Mouse (Mus musculus): Measurements from ENCODE around the gene Pip5k1c. TPM values are rescaled to one million over a fixed set of nuclear protein-coding genes. Genes with fewer than 3 reads are reported as not detected.

The Pip5k1c gene
- polyA plus RNA-seq, 1 experiment from 2014 or later = 41.8 TPM

DNA sequence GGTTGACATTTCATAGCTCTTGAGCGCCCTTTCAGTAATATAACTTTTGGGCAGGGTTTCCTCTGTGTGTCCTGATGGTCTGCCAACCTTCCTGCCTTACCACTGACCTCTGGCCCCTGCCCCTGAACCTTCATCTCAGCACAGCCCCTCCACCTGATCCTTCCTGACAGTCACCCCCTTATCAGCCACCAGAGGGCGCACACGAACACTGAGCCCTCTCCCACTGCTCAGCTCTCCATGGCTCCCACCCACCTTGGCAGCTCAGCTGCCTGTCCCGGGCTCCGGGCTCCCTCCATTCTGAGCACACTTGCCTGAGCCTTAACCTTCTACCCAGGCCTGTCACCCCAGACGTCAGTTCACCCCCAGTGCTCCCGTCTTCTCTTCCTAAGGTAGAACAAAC lies 3.5 kb upstream of the Pip5k1c start:
- ATAC-seq (ENCODE audit: insufficient read depth, low FRiP score) = no peak
- WGBS = under 1% methylated on average over 7 of the region's 7 CpGs
- peaks cover 39% of the 10 kb centered on the region for H3K4me1 ChIP-seq (ENCODE audit: control insufficient read depth, insufficient read depth, low read length)
- no peaks in the 10 kb centered on the region for H3K9me3 ChIP-seq (replicated peaks; ENCODE audit: control insufficient read depth, low read length)
- H3K27me3 ChIP-seq (ENCODE audit: control insufficient read depth, insufficient read depth, low read length) = peaks cover 12% of the 10 kb centered on the region
- H3K27ac ChIP-seq (ENCODE audit: low read length) = peak overlapping the region; percentile 94
- H3K4me2 ChIP-seq (ENCODE audit: low read depth, low read length) = peak overlapping the region; percentile 45
- H3K4me3 ChIP-seq (replicated peaks; ENCODE audit: low read length) = peak overlapping the region; percentile 47
- peak overlapping the region; percentile 66 for H3K9ac ChIP-seq (ENCODE audit: low read length)
- no peaks in the 10 kb centered on the region for H3K36me3 ChIP-seq (ENCODE audit: control insufficient read depth, insufficient read depth, low read length)

DNA sequence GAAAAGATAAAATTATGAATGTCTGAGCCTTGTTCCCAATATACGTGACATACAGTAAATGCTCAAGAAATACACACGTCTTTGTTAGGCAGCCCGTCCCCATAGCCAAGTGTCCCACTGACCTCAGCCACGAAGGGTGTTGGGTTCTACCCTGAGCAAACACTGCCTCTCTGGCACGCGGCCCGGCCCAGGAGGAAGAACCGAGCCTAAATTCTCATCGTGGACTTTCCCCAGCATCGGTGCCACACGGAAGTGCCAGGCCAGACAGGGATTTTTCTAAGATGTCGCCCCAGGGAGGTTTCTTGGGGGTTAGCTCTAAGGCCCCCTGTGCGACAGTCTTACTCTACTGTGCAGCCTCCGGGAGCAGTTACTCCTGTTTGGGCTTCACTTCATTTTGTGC lies 3.0 kb upstream of the Pip5k1c start:
- Histone ChIP-seq H3K9ac (ENCODE audit: low read length) (peak overlapping the region; percentile 66), H3K4me3 (replicated peaks; ENCODE audit: low read length) (peak overlapping the region; percentile 47), H3K4me1 (ENCODE audit: control insufficient read depth, insufficient read depth, low read length) (peaks cover 40% of the 10 kb centered on the region), H3K27me3 (ENCODE audit: control insufficient read depth, insufficient read depth, low read length) (peaks cover 7% of the 10 kb centered on the region), H3K4me2 (ENCODE audit: low read depth, low read length) (peak overlapping the region; percentile 45), H3K27ac (ENCODE audit: low read length) (peak overlapping the region; percentile 94), H3K9me3 (replicated peaks; ENCODE audit: control insufficient read depth, low read length) (no peaks in the 10 kb centered on the region), H3K36me3 (ENCODE audit: control insufficient read depth, insufficient read depth, low read length) (no peaks in the 10 kb centered on the region)
- WGBS = 41% methylated on average over 14 of the region's 14 CpGs
- ATAC-seq (ENCODE audit: insufficient read depth, low FRiP score) = no peak

DNA sequence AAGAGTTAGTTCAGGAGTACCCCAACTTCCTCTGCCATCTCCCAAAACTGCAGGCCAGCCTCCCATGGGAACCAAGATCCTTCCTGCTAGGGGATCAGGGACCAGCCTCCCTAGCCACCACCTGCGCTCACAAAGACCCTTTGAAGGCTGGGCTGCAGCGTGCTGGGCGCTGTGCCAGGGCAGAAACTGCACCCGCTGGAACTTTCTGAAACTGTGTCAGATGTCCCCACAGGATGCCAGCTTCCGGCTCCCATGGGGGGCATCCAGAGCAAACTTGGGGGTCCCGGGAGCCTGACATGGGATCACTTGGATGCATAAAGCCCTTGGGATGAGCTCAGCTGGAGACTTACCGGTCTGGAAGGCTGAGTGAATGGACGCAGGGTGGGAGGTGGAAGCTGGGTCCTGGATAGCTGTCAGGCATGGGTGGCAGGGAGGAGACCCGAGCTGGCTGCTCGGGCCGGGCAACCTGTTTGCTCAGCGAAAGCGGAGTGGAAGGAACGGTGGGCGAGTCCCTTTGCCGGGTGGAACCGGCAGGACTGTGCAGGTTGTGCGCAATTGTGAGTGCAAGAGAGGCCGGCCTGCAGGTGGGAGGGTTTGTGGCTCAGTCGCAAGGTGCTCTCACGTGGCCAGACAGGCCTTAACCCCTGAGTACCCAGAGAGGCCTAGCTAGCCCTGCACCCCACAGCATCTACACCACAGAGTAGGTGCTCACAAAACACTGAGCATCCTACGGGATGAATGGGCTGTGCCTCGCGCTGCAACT lies 1.9 kb upstream of the Pip5k1c start:
- H3K9ac ChIP-seq (ENCODE audit: low read length) = peak overlapping the region; percentile 66
- peak overlapping the region; percentile 45 for H3K4me2 ChIP-seq (ENCODE audit: low read depth, low read length)
- H3K27ac ChIP-seq (ENCODE audit: low read length) = peak overlapping the region; percentile 94
- H3K4me1 ChIP-seq (ENCODE audit: control insufficient read depth, insufficient read depth, low read length) = peaks cover 40% of the 10 kb centered on the region
- no peaks in the 10 kb centered on the region for H3K9me3 ChIP-seq (replicated peaks; ENCODE audit: control insufficient read depth, low read length)
- 15% methylated on average over 24 of the region's 24 CpGs for WGBS
- peak; percentile 15; the same call in 1 of the 2 replicates for ATAC-seq (ENCODE audit: insufficient read depth, low FRiP score)
- peak overlapping the region; percentile 47 for H3K4me3 ChIP-seq (replicated peaks; ENCODE audit: low read length)
- no peaks in the 10 kb centered on the region for H3K36me3 ChIP-seq (ENCODE audit: control insufficient read depth, insufficient read depth, low read length)
- H3K27me3 ChIP-seq (ENCODE audit: control insufficient read depth, insufficient read depth, low read length) = no peaks in the 10 kb centered on the region

DNA sequence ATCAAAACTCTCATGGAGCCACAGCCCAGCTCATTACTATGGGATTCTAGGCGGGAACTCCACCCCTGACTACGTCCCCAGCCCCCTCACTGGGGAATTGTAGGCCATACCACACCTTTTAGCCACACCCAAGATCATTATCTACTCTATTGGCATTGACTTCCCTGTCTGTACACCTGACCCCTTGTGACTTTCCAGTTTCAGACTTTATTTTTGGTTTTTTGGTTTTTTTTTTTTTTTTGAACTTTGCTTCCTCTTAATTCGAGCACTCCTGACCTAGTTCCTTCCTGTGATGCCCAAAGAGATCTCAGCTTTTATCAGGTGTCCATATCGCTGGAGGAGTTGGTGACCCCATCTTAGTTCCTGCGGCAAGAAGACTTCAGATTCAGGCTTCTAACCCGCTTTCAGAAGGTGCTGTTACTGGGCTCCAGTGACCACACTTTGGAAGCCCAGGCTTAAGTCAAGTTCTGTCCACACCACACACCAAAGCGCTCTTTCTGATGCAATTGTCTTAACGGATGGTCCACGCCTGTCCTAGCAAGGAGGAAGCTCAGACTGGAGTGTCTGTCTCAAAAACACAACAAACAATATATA lies 1.2 kb upstream of the Pip5k1c start, which contains the start of gene Tjp3:
Tjp3 (minus strand) TSS at position 71 of the 594 bp plus-strand sequence.
- H3K9ac ChIP-seq (ENCODE audit: low read length) = peak within 1 kb of the TSS; percentile 66
- H3K9me3 ChIP-seq (replicated peaks; ENCODE audit: control insufficient read depth, low read length) = no peaks in the 10 kb centered on the region
- no peaks in the 10 kb centered on the region for H3K36me3 ChIP-seq (ENCODE audit: control insufficient read depth, insufficient read depth, low read length)
- ATAC-seq (ENCODE audit: insufficient read depth, low FRiP score) = no peak
- no peaks in the 10 kb centered on the region for H3K27me3 ChIP-seq (ENCODE audit: control insufficient read depth, insufficient read depth, low read length)
- peak within 1 kb of the TSS; percentile 94 for H3K27ac ChIP-seq (ENCODE audit: low read length)
- H3K4me3 ChIP-seq (replicated peaks; ENCODE audit: low read length) = peak within 1 kb of the TSS; percentile 47
- H3K4me2 ChIP-seq (ENCODE audit: low read depth, low read length) = peak within 1 kb of the TSS; percentile 45
- peaks cover 37% of the 10 kb centered on the region for H3K4me1 ChIP-seq (ENCODE audit: control insufficient read depth, insufficient read depth, low read length)
- WGBS = 58% methylated on average over 9 of the region's 9 CpGs

DNA sequence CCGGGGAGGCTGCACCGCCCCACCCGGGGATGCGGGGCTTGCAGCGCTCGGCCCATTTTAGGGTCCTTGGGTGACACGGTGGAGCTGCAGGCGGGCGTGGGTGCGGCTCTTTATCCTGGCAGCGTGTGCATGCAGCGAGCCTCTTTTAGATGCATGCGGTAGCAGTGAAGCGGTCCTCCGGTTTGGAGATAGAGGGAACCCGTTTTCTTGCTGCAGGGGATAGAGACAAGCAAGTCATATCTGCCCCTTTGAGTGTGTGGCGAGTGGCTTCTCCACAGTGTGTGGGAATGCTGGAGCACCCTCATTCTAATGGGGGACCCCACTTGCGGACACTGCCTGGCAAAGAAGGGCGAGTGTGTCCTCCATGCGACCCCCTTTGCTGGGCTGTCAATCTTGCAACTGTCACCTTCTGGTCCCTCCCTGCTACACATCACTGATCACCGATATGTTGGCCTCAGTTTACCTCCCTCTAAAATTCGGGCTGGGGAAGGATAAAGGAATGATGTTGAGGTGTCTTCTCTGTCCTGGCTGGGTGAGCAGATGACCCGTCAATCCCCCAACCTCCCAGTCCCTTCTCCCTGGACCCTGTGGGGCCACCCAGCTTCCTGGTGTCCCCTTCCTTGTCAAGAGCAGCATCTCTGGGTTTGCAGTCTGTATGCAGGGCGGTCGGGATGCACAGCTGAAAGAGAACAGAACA lies 719 bp downstream of the Pip5k1c start:
- ATAC-seq (ENCODE audit: insufficient read depth, low FRiP score) = no peak
- Histone ChIP-seq H3K9me3 (replicated peaks; ENCODE audit: control insufficient read depth, low read length) (no peaks in the 10 kb centered on the region), H3K27ac (ENCODE audit: low read length) (peak overlapping the region; percentile 87), H3K36me3 (ENCODE audit: control insufficient read depth, insufficient read depth, low read length) (no peaks in the 10 kb centered on the region), H3K4me3 (replicated peaks; ENCODE audit: low read length) (peak overlapping the region; percentile 91), H3K4me1 (ENCODE audit: control insufficient read depth, insufficient read depth, low read length) (peaks cover 36% of the 10 kb centered on the region), H3K9ac (ENCODE audit: low read length) (peak overlapping the region; percentile 86), H3K4me2 (ENCODE audit: low read depth, low read length) (peak overlapping the region; percentile 97), H3K27me3 (ENCODE audit: control insufficient read depth, insufficient read depth, low read length) (no peaks in the 10 kb centered on the region)
- 3% methylated on average over 25 of the region's 25 CpGs for WGBS

DNA sequence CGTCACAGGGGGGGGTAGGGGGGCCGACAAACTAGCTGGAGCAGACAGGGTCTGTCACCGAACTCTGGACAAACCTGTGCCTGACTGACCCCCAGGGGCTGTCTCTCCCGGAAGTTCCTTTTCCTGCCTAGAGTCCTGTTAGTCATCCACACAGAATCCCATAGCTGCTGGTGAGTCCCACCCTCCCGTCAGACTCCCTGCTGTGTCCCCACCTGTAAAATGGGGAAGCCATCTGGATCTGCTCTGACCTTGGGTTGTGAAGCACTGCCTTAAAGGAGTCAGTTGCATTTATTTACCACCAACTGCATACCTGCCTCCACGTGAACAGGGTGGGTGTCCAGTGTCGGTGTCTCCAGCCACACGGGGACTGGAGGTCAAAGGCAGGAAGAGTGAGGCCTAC lies 1.7 kb downstream of the Pip5k1c start:
- 48% methylated on average over 8 of the region's 8 CpGs for WGBS
- ATAC-seq (ENCODE audit: insufficient read depth, low FRiP score) = no peak
- Histone ChIP-seq H3K4me3 (replicated peaks; ENCODE audit: low read length) (peak overlapping the region; percentile 91), H3K36me3 (ENCODE audit: control insufficient read depth, insufficient read depth, low read length) (no peaks in the 10 kb centered on the region), H3K27me3 (ENCODE audit: control insufficient read depth, insufficient read depth, low read length) (no peaks in the 10 kb centered on the region), H3K27ac (ENCODE audit: low read length) (no peak overlapping the region), H3K4me2 (ENCODE audit: low read depth, low read length) (peak overlapping the region; percentile 97), H3K9ac (ENCODE audit: low read length) (peak overlapping the region; percentile 86), H3K4me1 (ENCODE audit: control insufficient read depth, insufficient read depth, low read length) (peaks cover 36% of the 10 kb centered on the region), H3K9me3 (replicated peaks; ENCODE audit: control insufficient read depth, low read length) (no peaks in the 10 kb centered on the region)

DNA sequence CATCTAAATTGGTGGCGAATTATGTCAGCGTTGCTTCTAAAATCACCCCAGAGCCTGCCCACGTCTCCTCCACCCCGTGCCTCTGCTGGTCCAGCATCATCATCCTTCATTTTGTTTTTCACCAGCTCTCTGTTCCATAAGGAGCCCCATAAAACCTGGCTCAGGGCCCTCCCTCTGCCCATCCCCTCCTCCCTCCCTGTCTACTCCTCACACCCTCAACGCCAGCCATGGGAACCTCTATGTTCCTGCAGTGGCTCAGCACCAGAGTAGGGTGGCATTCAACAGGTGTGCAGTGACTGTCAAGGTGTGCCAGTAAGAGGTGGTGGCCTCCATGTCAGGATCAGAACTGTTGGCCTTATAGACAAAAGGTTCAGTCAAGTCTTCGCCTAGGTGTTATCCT lies 2.4 kb downstream of the Pip5k1c start:
- Histone ChIP-seq H3K4me2 (ENCODE audit: low read depth, low read length) (no peak overlapping the region), H3K9ac (ENCODE audit: low read length) (no peak overlapping the region; the same call in 1 of the 2 replicates)
- no peak for ATAC-seq (ENCODE audit: insufficient read depth, low FRiP score)

DNA sequence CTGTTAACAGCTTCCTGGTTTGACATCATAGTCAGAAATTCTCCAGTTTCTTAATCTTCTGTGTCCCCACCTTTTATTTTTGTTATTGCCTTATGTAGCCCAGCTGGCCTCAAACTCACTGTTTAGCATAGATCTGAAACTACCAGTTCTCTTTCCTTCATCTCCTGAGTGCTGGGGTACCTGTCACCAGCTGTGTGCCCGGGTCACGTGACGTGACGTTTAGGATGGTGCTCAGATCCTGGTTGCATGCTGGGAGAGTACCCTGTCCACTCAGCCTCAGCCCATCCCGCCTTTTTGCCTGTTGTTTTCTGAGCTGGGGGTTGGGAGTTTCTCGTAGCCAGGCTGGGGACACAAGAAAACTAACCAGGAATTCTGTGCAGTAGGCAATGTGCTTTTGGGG lies 4.5 kb downstream of the Pip5k1c start:
- H3K9me3 ChIP-seq (replicated peaks; ENCODE audit: control insufficient read depth, low read length) = no peaks in the 10 kb centered on the region
- no peak for ATAC-seq (ENCODE audit: insufficient read depth, low FRiP score)
- 73% methylated on average over 6 of the region's 6 CpGs for WGBS
- no peak overlapping the region for H3K4me2 ChIP-seq (ENCODE audit: low read depth, low read length)
- H3K27me3 ChIP-seq (ENCODE audit: control insufficient read depth, insufficient read depth, low read length) = no peaks in the 10 kb centered on the region
- no peak overlapping the region for H3K4me3 ChIP-seq (replicated peaks; ENCODE audit: low read length)
- H3K36me3 ChIP-seq (ENCODE audit: control insufficient read depth, insufficient read depth, low read length) = no peaks in the 10 kb centered on the region
- H3K4me1 ChIP-seq (ENCODE audit: control insufficient read depth, insufficient read depth, low read length) = peaks cover 39% of the 10 kb centered on the region
- H3K27ac ChIP-seq (ENCODE audit: low read length) = peak overlapping the region; percentile 73
- H3K9ac ChIP-seq (ENCODE audit: low read length) = peak overlapping the region; percentile 31; the same call in 1 of the 2 replicates

More for the DNA sequence above, 2.4 kb downstream of the Pip5k1c start:
- no peaks in the 10 kb centered on the region for H3K9me3 ChIP-seq (replicated peaks; ENCODE audit: control insufficient read depth, low read length)
- peaks cover 39% of the 10 kb centered on the region for H3K4me1 ChIP-seq (ENCODE audit: control insufficient read depth, insufficient read depth, low read length)
- H3K36me3 ChIP-seq (ENCODE audit: control insufficient read depth, insufficient read depth, low read length) = no peaks in the 10 kb centered on the region
- H3K4me3 ChIP-seq (replicated peaks; ENCODE audit: low read length) = no peak overlapping the region
- WGBS = 89% methylated on average over 6 of the region's 6 CpGs
- H3K27me3 ChIP-seq (ENCODE audit: control insufficient read depth, insufficient read depth, low read length) = no peaks in the 10 kb centered on the region
- no peak overlapping the region for H3K27ac ChIP-seq (ENCODE audit: low read length)

DNA sequence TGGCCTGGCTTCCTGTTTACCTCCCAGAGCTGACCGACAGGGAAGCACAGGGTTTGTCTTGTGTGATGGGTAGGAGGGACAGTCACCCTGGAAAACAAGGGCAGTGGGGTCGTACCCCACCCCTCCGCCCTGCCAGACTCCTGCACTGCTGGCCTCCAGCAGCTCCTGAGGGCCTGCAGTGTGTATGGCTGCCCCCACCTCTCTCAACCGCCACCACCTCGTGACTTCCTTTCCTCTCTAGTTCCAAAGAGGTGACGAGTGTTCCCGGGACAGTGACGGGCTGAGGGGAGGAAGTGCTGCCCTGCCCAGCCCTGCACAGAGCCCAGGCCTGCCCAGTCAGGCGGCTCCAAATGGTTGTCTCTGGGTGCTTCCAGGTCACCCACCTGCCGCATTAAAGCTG lies 5.1 kb downstream of the Pip5k1c start:
- Histone ChIP-seq H3K9me3 (replicated peaks; ENCODE audit: control insufficient read depth, low read length) (no peaks in the 10 kb centered on the region), H3K4me1 (ENCODE audit: control insufficient read depth, insufficient read depth, low read length) (peaks cover 45% of the 10 kb centered on the region), H3K27me3 (ENCODE audit: control insufficient read depth, insufficient read depth, low read length) (no peaks in the 10 kb centered on the region), H3K4me2 (ENCODE audit: low read depth, low read length) (no peak overlapping the region), H3K9ac (ENCODE audit: low read length) (peak overlapping the region; percentile 31; the same call in 1 of the 2 replicates), H3K4me3 (replicated peaks; ENCODE audit: low read length) (no peak overlapping the region), H3K27ac (ENCODE audit: low read length) (peak overlapping the region; percentile 73), H3K36me3 (ENCODE audit: control insufficient read depth, insufficient read depth, low read length) (no peaks in the 10 kb centered on the region)
- WGBS = 47% methylated on average over 10 of the region's 10 CpGs
- ATAC-seq (ENCODE audit: insufficient read depth, low FRiP score) = no peak
